ENCODE assay signal across 8 mouse cellular contexts in the genomic region with DNA sequence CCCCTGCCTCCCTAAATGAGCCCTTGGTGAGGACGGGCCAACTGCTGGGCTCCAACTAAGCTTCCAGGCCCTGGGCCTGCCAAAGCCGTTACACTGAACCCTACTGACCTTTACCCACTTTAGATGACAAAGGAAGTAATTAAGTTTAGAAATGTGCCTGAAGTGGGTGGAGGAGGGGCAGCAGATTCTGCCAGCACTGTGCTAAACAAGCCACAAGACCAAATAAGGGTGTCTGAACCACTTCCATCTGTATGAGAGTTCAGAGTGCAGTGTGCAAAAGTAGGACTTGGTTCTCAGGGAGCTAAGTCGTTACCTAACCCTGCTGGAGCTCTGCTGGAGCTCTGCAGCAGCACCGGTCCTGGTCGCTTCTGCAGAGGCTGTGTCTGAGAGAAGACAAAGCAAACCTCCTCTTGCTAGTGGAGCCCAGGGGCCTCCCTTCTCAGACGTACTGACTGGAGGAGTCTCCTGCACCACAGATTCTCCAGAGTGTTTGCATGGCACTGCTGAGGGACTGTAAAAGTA. TPM values are rescaled to one million over a fixed set of nuclear protein-coding genes. Genes with fewer than 3 reads are reported as not detected.
DNase-seq lines count a peak whose midpoint lies in the region; ATAC-seq and TF ChIP-seq lines count a peak whose summit lies in the region.

No protein-coding gene starts in this region.

- peak overlapping the region; percentile 17; the same call in 1 of the 2 replicates for H3K4me2 ChIP-seq in heart, embryonic 12.5 days
- no peak overlapping the region; the same call in 1 of the 2 replicates for H3K4me2 ChIP-seq in lung, embryonic 14.5 days

- H3K27ac ChIP-seq in ES-E14 (ENCODE audit: insufficient read depth, low read depth, low read length, poor library complexity, severe bottlenecking), result peak overlapping the region; percentile 92
- peak overlapping the region; percentile 89 for H3K27ac ChIP-seq in embryonic facial prominence, embryonic 10.5 days (replicated peaks)
- peak overlapping the region; percentile 75 for H3K27ac ChIP-seq in heart, embryonic 12.5 days (ENCODE audit: poor library complexity, severe bottlenecking)
- H3K27ac ChIP-seq in lung, embryonic 14.5 days (ENCODE audit: low read depth), result peak overlapping the region; percentile 91

- H3K4me3 ChIP-seq in ES-E14 (ENCODE audit: insufficient read depth in 1 of 2, low read depth in 1 of 2, low read length in 2 of 2, poor library complexity in 1 of 2, severe bottlenecking in 1 of 2), result peak overlapping the region; percentile 37 to 49
- H3K4me3 ChIP-seq in embryonic facial prominence, embryonic 10.5 days, result peak overlapping the region; percentile 29
- H3K4me3 ChIP-seq in heart, embryonic 12.5 days, result no peak overlapping the region
- no peak overlapping the region for H3K4me3 ChIP-seq in lung, embryonic 14.5 days (ENCODE audit: low read depth, low read length)

- TF ChIP-seq CTCF in lung, embryonic 14.5 days (IDR thresholded peaks at IDR 0.05; ENCODE audit: low read depth), result no peak

- no peaks in the 10 kb centered on the region for H3K9me3 ChIP-seq in ES-E14 (ENCODE audit: control insufficient read depth, insufficient read depth, low read depth, low read length)
- no peaks in the 10 kb centered on the region for H3K9me3 ChIP-seq in embryonic facial prominence, embryonic 10.5 days
- no peaks in the 10 kb centered on the region for H3K9me3 ChIP-seq in heart, embryonic 12.5 days (replicated peaks)
- H3K9me3 ChIP-seq in lung, embryonic 14.5 days (ENCODE audit: low read depth, low read length), result no peaks in the 10 kb centered on the region

- H3K36me3 ChIP-seq in ES-E14 (ENCODE audit: control insufficient read depth, insufficient read depth, low read length, poor library complexity, severe bottlenecking), result no peaks in the 10 kb centered on the region
- H3K36me3 ChIP-seq in embryonic facial prominence, embryonic 10.5 days (replicated peaks), result no peaks in the 10 kb centered on the region
- no peaks in the 10 kb centered on the region for H3K36me3 ChIP-seq in heart, embryonic 12.5 days
- no peaks in the 10 kb centered on the region for H3K36me3 ChIP-seq in lung, embryonic 14.5 days (ENCODE audit: insufficient read depth)

- peak overlapping the region; percentile 57 for H3K9ac ChIP-seq in ES-E14 (ENCODE audit: insufficient read depth, low read depth, low read length, poor library complexity, severe bottlenecking)
- H3K9ac ChIP-seq in heart, embryonic 12.5 days, result peak overlapping the region; percentile 30
- H3K9ac ChIP-seq in lung, embryonic 14.5 days, result peak overlapping the region; percentile 32; the same call in 1 of the 2 replicates

- peak; percentile 53 for DNase-seq in 3134 (ENCODE audit: extremely low read depth, insufficient read length, low spot score)
- DNase-seq in ES-E14 (ENCODE audit: low read depth, low spot score), result peak; percentile 93
- peak; percentile 78 for DNase-seq in embryonic facial prominence, embryonic 10.5 days (ENCODE audit: low spot score)
- peak; percentile 91 for DNase-seq in kidney, postnatal 14 days
- DNase-seq in lung, embryonic 14.5 days, result peak; percentile 79
- peak; percentile 43 to 55 for DNase-seq in right cerebral cortex, postnatal 10 days (ENCODE audit: low spot score in 2 of 2)
- no peak for DNase-seq in cerebellum, adult 11-12 months

- ATAC-seq in heart, embryonic 12.5 days (ENCODE audit: insufficient number of reproducible peaks, low FRiP score), result peak; percentile 61
- peak; percentile 81 for ATAC-seq in lung, embryonic 14.5 days (ENCODE audit: insufficient read depth)

- 3% methylated on average over 6 of the region's 6 CpGs for WGBS in embryonic facial prominence, embryonic 10.5 days
- 9% methylated on average over 6 of the region's 6 CpGs for WGBS in heart, embryonic 12.5 days
- WGBS in lung, embryonic 14.5 days, result 4% methylated on average over 6 of the region's 6 CpGs

- in situ Hi-C loops in ES-E14 (cut with MboI; ENCODE audit: low sequenced_read_pairs in 2 of 2, unreplicated experiment in 2 of 2), result no loop called here

- H3K4me1 ChIP-seq in ES-E14 (ENCODE audit: control insufficient read depth in 2 of 2, insufficient read depth in 2 of 2, low read length in 2 of 2, poor library complexity in 1 of 2), result peaks cover 18 to 30% of the 10 kb centered on the region in 2 experiments
- peaks cover 21% of the 10 kb centered on the region for H3K4me1 ChIP-seq in embryonic facial prominence, embryonic 10.5 days
- peaks cover 21% of the 10 kb centered on the region for H3K4me1 ChIP-seq in heart, embryonic 12.5 days (replicated peaks)
- H3K4me1 ChIP-seq in lung, embryonic 14.5 days (ENCODE audit: insufficient read depth), result peaks cover 13% of the 10 kb centered on the region

- H3K27me3 ChIP-seq in embryonic facial prominence, embryonic 10.5 days (replicated peaks; ENCODE audit: low read depth, poor library complexity, severe bottlenecking), result no peaks in the 10 kb centered on the region
- no peaks in the 10 kb centered on the region for H3K27me3 ChIP-seq in heart, embryonic 12.5 days (replicated peaks)
- no peaks in the 10 kb centered on the region for H3K27me3 ChIP-seq in lung, embryonic 14.5 days (ENCODE audit: insufficient read depth, low read length)

TF ChIP-seq in ES-E14, 5 proteins besides CTCF, POLR2A, EP300 and RAD21:
- TF ChIP-seq ZNF384 (IDR thresholded peaks at IDR 0.05; ENCODE audit: low read depth, low read length) (no peak), ZC3H11A (IDR thresholded peaks at IDR 0.05; ENCODE audit: borderline replicate concordance, low read depth, low read length) (no peak), MAFK (IDR thresholded peaks at IDR 0.05; ENCODE audit: insufficient read depth, low read depth, low read length) (no peak), HCFC1 (IDR thresholded peaks at IDR 0.05; ENCODE audit: borderline replicate concordance, insufficient read depth, low read length) (0 out of 2 replicates have a peak, but pooled peaks have one; percentile 22), CHD2 (IDR thresholded peaks at IDR 0.05; ENCODE audit: low read depth, low read length) (peak; percentile 65; the same call in 1 of the 2 replicates)

RNA-seq across cellular contexts. Expression of a gene that starts 36.5 kb away (rescaled TPM):
- 186 and 206 TPM in 2 replicates for total RNA-seq in ES-E14 (2012; rRNA removed)
- 137 and 144 TPM in 2 replicates for polyA plus RNA-seq in embryonic facial prominence, embryonic 10.5 days (2016; fragmentation: Nextera tagmentation; extraction: Ambion mirVana)
- polyA plus RNA-seq in heart, embryonic 12.5 days (2016; fragmentation: Nextera tagmentation; extraction: Ambion mirVana), result 132 and 143 TPM in 2 replicates
- 177 TPM in 2 replicates for polyA plus RNA-seq in lung, embryonic 14.5 days (2014; fragmentation: Nextera tagmentation; extraction: Ambion mirVana)

RNA-seq across cellular contexts. Expression of a gene that starts 36.6 kb away (rescaled TPM):
- 21.9 and 25.8 TPM in 2 replicates for total RNA-seq in ES-E14 (2012; rRNA removed)
- polyA plus RNA-seq in embryonic facial prominence, embryonic 10.5 days (2016; fragmentation: Nextera tagmentation; extraction: Ambion mirVana), result 14.7 and 15.9 TPM in 2 replicates
- polyA plus RNA-seq in heart, embryonic 12.5 days (2016; fragmentation: Nextera tagmentation; extraction: Ambion mirVana), result 10.3 and 10.7 TPM in 2 replicates
- 9.6 and 11.5 TPM in 2 replicates for polyA plus RNA-seq in lung, embryonic 14.5 days (2014; fragmentation: Nextera tagmentation; extraction: Ambion mirVana)

RNA-seq across cellular contexts. Expression of a gene that starts 44.2 kb away (rescaled TPM):
- total RNA-seq in ES-E14 (2012; rRNA removed), result 66.5 and 68.0 TPM in 2 replicates
- polyA plus RNA-seq in embryonic facial prominence, embryonic 10.5 days (2016; fragmentation: Nextera tagmentation; extraction: Ambion mirVana), result 23.0 and 25.4 TPM in 2 replicates
- 19.7 and 22.1 TPM in 2 replicates for polyA plus RNA-seq in heart, embryonic 12.5 days (2016; fragmentation: Nextera tagmentation; extraction: Ambion mirVana)
- 18.2 and 18.9 TPM in 2 replicates for polyA plus RNA-seq in lung, embryonic 14.5 days (2014; fragmentation: Nextera tagmentation; extraction: Ambion mirVana)

RNA-seq across cellular contexts. Expression of a gene that starts 56.2 kb away (rescaled TPM):
- total RNA-seq in ES-E14 (2012; rRNA removed), result 1,350 and 1,664 TPM in 2 replicates
- polyA plus RNA-seq in embryonic facial prominence, embryonic 10.5 days (2016; fragmentation: Nextera tagmentation; extraction: Ambion mirVana), result 3,487 and 3,558 TPM in 2 replicates
- polyA plus RNA-seq in heart, embryonic 12.5 days (2016; fragmentation: Nextera tagmentation; extraction: Ambion mirVana), result 2,594 and 2,627 TPM in 2 replicates
- polyA plus RNA-seq in lung, embryonic 14.5 days (2014; fragmentation: Nextera tagmentation; extraction: Ambion mirVana), result 2,928 and 2,952 TPM in 2 replicates

Comparison
In these comparisons a context has a peak if more than half of its experiments do, and no peak if none do; other contexts are left out.
1. H3K4me3 ChIP-seq: peak in ES-E14 (2 of 2) and embryonic facial prominence, embryonic 10.5 days (single experiment); none in heart, embryonic 12.5 days (single experiment) and lung, embryonic 14.5 days (single experiment).
2. Peak in every context shown above with its lines, with median percentiles within 50 percentile points of each other: H3K27ac ChIP-seq and H3K9ac ChIP-seq.